In the genomic region with DNA sequence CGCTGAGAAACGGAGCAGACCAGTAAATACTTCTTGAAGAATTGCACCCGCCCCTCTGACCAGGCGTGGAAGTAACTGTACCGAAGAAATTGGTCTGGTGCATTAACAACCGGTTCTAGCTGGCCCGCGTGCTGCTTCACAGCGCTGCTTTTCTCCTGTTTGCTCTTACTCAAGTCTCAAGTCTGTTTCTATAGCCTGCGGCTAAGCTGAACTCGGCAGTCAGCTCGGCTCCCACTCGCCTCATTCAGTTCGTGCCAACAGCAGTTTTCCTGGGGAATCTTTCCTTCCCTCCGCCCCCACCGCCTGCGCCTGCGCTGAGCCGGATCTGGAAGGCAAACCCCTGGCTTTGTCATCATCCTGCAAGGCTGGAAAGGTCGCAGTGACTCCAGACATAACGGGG, we compare ENCODE assay signal across 8 mouse cellular contexts. TPM values are rescaled to one million over a fixed set of nuclear protein-coding genes. Genes with fewer than 3 reads are reported as not detected.
DNase-seq lines count a peak whose midpoint lies in the region; ATAC-seq and TF ChIP-seq lines count a peak whose summit lies in the region.

No protein-coding gene starts in this region.

- 0 out of 2 replicates have a peak, but pooled peaks cover 7% of the 10 kb centered on the region for H3K4me1 ChIP-seq in intestine, embryonic 14.5 days (replicated peaks; ENCODE audit: control insufficient read depth, insufficient read depth, low read length)
- peaks cover 46% of the 10 kb centered on the region for H3K4me1 ChIP-seq in midbrain, embryonic 12.5 days
- no peaks in the 10 kb centered on the region for H3K4me1 ChIP-seq in stomach, embryonic 16.5 days (ENCODE audit: control insufficient read depth, insufficient read depth, low read length)

- no peak for TF ChIP-seq CTCF in Patski (IDR thresholded peaks at IDR 0.05)

- peaks cover 4% of the 10 kb centered on the region; the same call in 1 of the 2 replicates for H3K9me3 ChIP-seq in intestine, embryonic 14.5 days (ENCODE audit: control insufficient read depth, low read length)
- H3K9me3 ChIP-seq in midbrain, embryonic 12.5 days = no peaks in the 10 kb centered on the region
- H3K9me3 ChIP-seq in stomach, embryonic 16.5 days (replicated peaks; ENCODE audit: control insufficient read depth, low read length) = no peaks in the 10 kb centered on the region; the same call in 1 of the 2 replicates

- peak overlapping the region; percentile 16; the same call in 1 of the 2 replicates for H3K27ac ChIP-seq in intestine, embryonic 14.5 days (ENCODE audit: low read depth)
- H3K27ac ChIP-seq in midbrain, embryonic 12.5 days (replicated peaks) = 0 out of 2 replicates have a peak overlapping the region, but pooled peaks have one; percentile 15
- H3K27ac ChIP-seq in stomach, embryonic 16.5 days (ENCODE audit: low read length) = no peak overlapping the region

- WGBS in intestine, embryonic 14.5 days = 10% methylated on average over 21 of the region's 21 CpGs
- WGBS in midbrain, embryonic 12.5 days = 18% methylated on average over 21 of the region's 21 CpGs
- WGBS in stomach, embryonic 16.5 days = 10% methylated on average over 21 of the region's 21 CpGs

- intact Hi-C loops in left cerebral cortex, postnatal 25 days (cut with DNase I) = loop anchor here (5.0 kb wide), 1 partner anchor 85 kb away; no protein-coding TSS in a partner anchor

- CTCF ChIA-PET in Patski (lab: Charles Lee) = interaction anchor here (0.8 to 2.7 kb wide), 7 partner anchors 9 to 110 kb away, joined by 3 to 8 read pairs (median 3); a partner anchor contains a TSS

- peak overlapping the region; percentile 29 for H3K4me3 ChIP-seq in intestine, embryonic 14.5 days (ENCODE audit: low read depth, low read length)
- H3K4me3 ChIP-seq in midbrain, embryonic 12.5 days = peak overlapping the region; percentile 15; the same call in 1 of the 2 replicates
- peak overlapping the region; percentile 41 for H3K4me3 ChIP-seq in stomach, embryonic 16.5 days (replicated peaks; ENCODE audit: low read length)

- in situ Hi-C loops in Patski (cut with MboI; ENCODE audit: low pct_unique_long_range_greater_than_20kb) = no loop called here

- H3K4me2 ChIP-seq in intestine, embryonic 14.5 days (ENCODE audit: low read length) = peak overlapping the region; percentile 55
- peak overlapping the region; percentile 42 for H3K4me2 ChIP-seq in midbrain, embryonic 12.5 days (replicated peaks)
- H3K4me2 ChIP-seq in stomach, embryonic 16.5 days (ENCODE audit: low read depth, low read length) = peak overlapping the region; percentile 56

- H3K36me3 ChIP-seq in intestine, embryonic 14.5 days (ENCODE audit: control insufficient read depth, insufficient read depth, low read length) = no peaks in the 10 kb centered on the region
- H3K36me3 ChIP-seq in midbrain, embryonic 12.5 days = no peaks in the 10 kb centered on the region
- H3K36me3 ChIP-seq in stomach, embryonic 16.5 days (ENCODE audit: control insufficient read depth, insufficient read depth, low read length) = no peaks in the 10 kb centered on the region

- peak; percentile 97 for DNase-seq in Patski (ENCODE audit: low read depth, low spot score)
- peak; percentile 68 for DNase-seq in embryo, embryonic 9.5 days (ENCODE audit: extremely low spot score)
- peak; percentile 55 for DNase-seq in gastrocnemius, postnatal 25 days
- peak; percentile 72 for DNase-seq in intestine, embryonic 14.5 days (ENCODE audit: low spot score)
- peak; percentile 69 to 90 for DNase-seq in left cerebral cortex, postnatal 25 days (ENCODE audit: low spot score in 2 of 2)
- no peak for DNase-seq in T-cell, adult 2 months (ENCODE audit: low spot score)

- no peaks in the 10 kb centered on the region for H3K27me3 ChIP-seq in Patski
- no peaks in the 10 kb centered on the region for H3K27me3 ChIP-seq in intestine, embryonic 14.5 days (replicated peaks; ENCODE audit: control insufficient read depth, insufficient read depth, low read length)
- peaks cover 25% of the 10 kb centered on the region for H3K27me3 ChIP-seq in midbrain, embryonic 12.5 days
- no peaks in the 10 kb centered on the region for H3K27me3 ChIP-seq in stomach, embryonic 16.5 days (ENCODE audit: control insufficient read depth, insufficient read depth, low read length)

- POLR2A ChIA-PET in Patski (lab: Charles Lee) = interaction anchor here (1.2 to 2.1 kb wide), 2 partner anchors 8 to 13 kb away, joined by 3 to 10 read pairs; a partner anchor contains a TSS

- 0 out of 2 replicates have a peak overlapping the region, but pooled peaks have one; percentile 27 for H3K9ac ChIP-seq in intestine, embryonic 14.5 days (ENCODE audit: low read length)
- peak overlapping the region; percentile 15; the same call in 1 of the 2 replicates for H3K9ac ChIP-seq in midbrain, embryonic 12.5 days (replicated peaks)
- H3K9ac ChIP-seq in stomach, embryonic 16.5 days (ENCODE audit: low read length) = peak overlapping the region; percentile 59

- ATAC-seq in Patski = peak; percentile 95
- ATAC-seq in intestine, embryonic 14.5 days (replicated peaks; ENCODE audit: low FRiP score, low TSS enrichment, low read depth) = no peak; the same call in 1 of the 2 replicates
- peak; percentile 31; the same call in 1 of the 2 replicates for ATAC-seq in midbrain, embryonic 12.5 days (ENCODE audit: low FRiP score, low read depth)
- ATAC-seq in stomach, embryonic 16.5 days (ENCODE audit: insufficient read depth, low FRiP score) = peak; percentile 58

RNA-seq across cellular contexts. Expression of a gene that starts 14.3 kb away (rescaled TPM):
- 37.5 TPM for polyA plus RNA-seq in Patski (2021)
- 1 to 10 TPM; 2.7 to 2.9 TPM for total RNA-seq in gastrocnemius, postnatal 25 days (2021)
- polyA plus RNA-seq in intestine, embryonic 14.5 days (2014; fragmentation: Nextera tagmentation; extraction: Ambion mirVana) = 49.1 and 50.3 TPM in 2 replicates
- 10 to 100 TPM; 46.0 to 53.5 TPM for total RNA-seq in left cerebral cortex, postnatal 25 days (2021)
- 79.1 and 91.2 TPM in 2 replicates for polyA plus RNA-seq in midbrain, embryonic 12.5 days (2016; fragmentation: Nextera tagmentation; extraction: Ambion mirVana)
- polyA plus RNA-seq in stomach, embryonic 16.5 days (2015; fragmentation: Nextera tagmentation; extraction: Ambion mirVana) = 41.9 and 43.2 TPM in 2 replicates
